Mouse (Mus musculus): ENCODE data around the gene Stk10. TPM values are rescaled to one million over a fixed set of nuclear protein-coding genes. Genes with fewer than 3 reads are reported as not detected.

Stk10 gene
- polyA plus RNA-seq, 2 experiments, result 1.9 to 4.9 TPM

DNA sequence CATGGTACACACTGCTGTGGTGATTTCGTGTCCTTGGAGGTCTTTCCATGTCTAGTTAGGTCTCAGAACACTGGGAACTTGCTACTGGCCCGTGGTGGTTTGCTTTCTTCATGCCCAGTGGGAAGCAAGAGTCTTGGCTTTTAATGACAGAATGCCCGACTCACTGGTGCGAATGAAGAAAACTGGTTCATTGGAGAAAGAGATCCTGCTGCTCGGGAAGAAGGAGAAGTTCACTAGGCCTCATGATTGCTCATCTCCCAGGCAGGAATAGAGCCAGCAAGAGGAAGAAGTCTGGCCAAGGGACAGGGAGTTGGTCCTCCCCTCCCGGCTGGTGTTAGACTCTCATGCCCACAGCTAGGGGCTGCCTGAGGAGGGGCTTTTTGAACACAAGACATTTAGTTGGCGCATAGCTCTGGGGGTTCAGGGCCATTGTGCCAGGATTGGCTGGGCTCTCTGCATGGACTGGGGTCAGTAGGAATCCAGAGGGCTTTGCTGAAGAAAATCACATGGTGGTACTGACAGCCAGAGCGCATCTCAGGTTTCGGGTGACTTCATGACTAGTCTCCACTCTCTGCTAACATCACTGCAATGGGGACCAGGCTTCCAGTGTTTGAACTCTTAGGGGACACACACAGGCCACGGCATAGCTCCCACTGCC lies 23.4 kb downstream of the Stk10 start:
- DNase-seq (ENCODE audit: low read depth in 3 of 3, low spot score in 3 of 3) (no peak), ATAC-seq (ENCODE audit: insufficient read depth) (no peak)
- WGBS (ENCODE audit: insufficient replicate concordance), result 76% methylated on average over 10 of the region's 10 CpGs
- TF ChIP-seq EP300 (IDR thresholded peaks at IDR 0.05; ENCODE audit: low read depth) (no peak), CTCF (IDR thresholded peaks at IDR 0.05; ENCODE audit: low read depth) (no peak)
- Histone ChIP-seq H3K27me3 (ENCODE audit: control insufficient read depth, insufficient read depth, low read length) (no peaks in the 10 kb centered on the region), H3K27ac (no peak overlapping the region), H3K9ac (replicated peaks) (no peak overlapping the region), H3K4me2 (ENCODE audit: low read depth) (no peak overlapping the region), H3K4me1 (replicated peaks; ENCODE audit: control insufficient read depth in 2 of 2, insufficient read depth in 2 of 2, low read length in 1 of 2) (peaks cover 22 to 29% of the 10 kb centered on the region in 2 experiments), H3K9me3 (ENCODE audit: control insufficient read depth, low read length) (no peaks in the 10 kb centered on the region), H3K4me3 (ENCODE audit: insufficient read depth in 1 of 2, low read depth in 2 of 2, low read length in 2 of 2) (no peak overlapping the region), H3K36me3 (replicated peaks; ENCODE audit: control insufficient read depth, insufficient read depth, low read depth) (no peaks in the 10 kb centered on the region)

DNA sequence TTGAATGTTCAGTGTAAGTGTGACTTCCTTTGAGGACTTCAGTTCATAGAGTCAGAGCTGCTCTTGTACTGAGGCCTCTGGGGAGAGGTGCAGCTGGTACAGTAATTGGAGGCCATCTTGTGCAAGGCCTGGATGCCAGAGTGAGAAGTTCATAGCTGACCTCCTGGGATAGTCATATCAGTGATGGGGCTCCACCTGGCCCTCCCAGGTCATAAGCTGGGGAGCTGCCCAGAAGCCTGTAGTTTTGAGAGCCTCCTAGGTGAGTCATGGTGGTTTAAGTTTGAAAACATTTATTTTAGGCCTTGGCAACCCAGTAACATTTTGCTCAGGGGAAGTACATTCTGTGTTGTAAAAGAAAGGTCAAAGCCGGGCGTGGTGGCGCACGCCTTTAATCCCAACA lies 24.9 kb downstream of the Stk10 start:
- no peaks in the 10 kb centered on the region for H3K9me3 ChIP-seq (ENCODE audit: control insufficient read depth, low read length)
- no peak overlapping the region for H3K9ac ChIP-seq (replicated peaks)
- no peaks in the 10 kb centered on the region for H3K36me3 ChIP-seq (replicated peaks; ENCODE audit: control insufficient read depth, insufficient read depth, low read depth)
- H3K4me1 ChIP-seq (replicated peaks; ENCODE audit: control insufficient read depth in 2 of 2, insufficient read depth in 2 of 2, low read length in 1 of 2), result peaks cover 19 to 29% of the 10 kb centered on the region in 2 experiments
- H3K4me2 ChIP-seq (ENCODE audit: low read depth), result no peak overlapping the region
- no peaks in the 10 kb centered on the region for H3K27me3 ChIP-seq (ENCODE audit: control insufficient read depth, insufficient read depth, low read length)
- DNase-seq (ENCODE audit: low read depth in 3 of 3, low spot score in 3 of 3), result no peak
- 80% methylated on average over 4 of the region's 4 CpGs for WGBS (ENCODE audit: insufficient replicate concordance)
- H3K27ac ChIP-seq, result no peak overlapping the region
- no peak for ATAC-seq (ENCODE audit: insufficient read depth)
- no peak overlapping the region for H3K4me3 ChIP-seq (ENCODE audit: insufficient read depth in 1 of 2, low read depth in 2 of 2, low read length in 2 of 2)
- TF ChIP-seq EP300 (IDR thresholded peaks at IDR 0.05; ENCODE audit: low read depth), result no peak
- no peak for TF ChIP-seq CTCF (IDR thresholded peaks at IDR 0.05; ENCODE audit: low read depth)

DNA sequence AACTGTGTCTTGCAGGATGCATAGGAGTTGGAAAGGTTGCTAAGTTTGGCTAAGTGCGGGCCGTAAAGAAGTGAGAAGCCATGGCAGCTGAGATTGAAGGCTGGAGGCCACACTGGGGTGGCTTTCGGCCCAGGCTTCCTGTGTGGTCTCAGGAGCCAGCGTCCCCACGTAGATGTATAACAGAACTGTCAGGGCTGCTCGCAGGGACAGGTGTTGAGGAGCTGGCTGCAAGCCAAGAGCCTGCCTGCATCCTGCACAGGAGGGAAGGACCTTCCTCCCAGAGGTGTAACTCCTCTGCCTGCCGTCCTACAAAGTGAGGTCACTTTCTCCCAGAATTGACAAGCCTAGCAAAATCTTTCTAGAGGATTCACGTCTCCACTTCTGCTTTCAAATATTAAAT lies 25.6 kb downstream of the Stk10 start:
- Histone ChIP-seq H3K36me3 (replicated peaks; ENCODE audit: control insufficient read depth, insufficient read depth, low read depth) (no peaks in the 10 kb centered on the region), H3K27me3 (ENCODE audit: control insufficient read depth, insufficient read depth, low read length) (no peaks in the 10 kb centered on the region), H3K4me2 (ENCODE audit: low read depth) (no peak overlapping the region), H3K4me1 (replicated peaks; ENCODE audit: control insufficient read depth in 2 of 2, insufficient read depth in 2 of 2, low read length in 1 of 2) (peaks cover 12 to 25% of the 10 kb centered on the region in 2 experiments), H3K4me3 (ENCODE audit: insufficient read depth in 1 of 2, low read depth in 2 of 2, low read length in 2 of 2) (no peak overlapping the region), H3K9ac (replicated peaks) (no peak overlapping the region), H3K27ac (no peak overlapping the region), H3K9me3 (ENCODE audit: control insufficient read depth, low read length) (no peaks in the 10 kb centered on the region)
- DNase-seq (ENCODE audit: low read depth in 3 of 3, low spot score in 3 of 3) (no peak), ATAC-seq (ENCODE audit: insufficient read depth) (no peak)
- 35% methylated on average over 8 of the region's 8 CpGs for WGBS (ENCODE audit: insufficient replicate concordance)
- TF ChIP-seq EP300 (IDR thresholded peaks at IDR 0.05; ENCODE audit: low read depth), result no peak
- TF ChIP-seq CTCF (IDR thresholded peaks at IDR 0.05; ENCODE audit: low read depth), result no peak

DNA sequence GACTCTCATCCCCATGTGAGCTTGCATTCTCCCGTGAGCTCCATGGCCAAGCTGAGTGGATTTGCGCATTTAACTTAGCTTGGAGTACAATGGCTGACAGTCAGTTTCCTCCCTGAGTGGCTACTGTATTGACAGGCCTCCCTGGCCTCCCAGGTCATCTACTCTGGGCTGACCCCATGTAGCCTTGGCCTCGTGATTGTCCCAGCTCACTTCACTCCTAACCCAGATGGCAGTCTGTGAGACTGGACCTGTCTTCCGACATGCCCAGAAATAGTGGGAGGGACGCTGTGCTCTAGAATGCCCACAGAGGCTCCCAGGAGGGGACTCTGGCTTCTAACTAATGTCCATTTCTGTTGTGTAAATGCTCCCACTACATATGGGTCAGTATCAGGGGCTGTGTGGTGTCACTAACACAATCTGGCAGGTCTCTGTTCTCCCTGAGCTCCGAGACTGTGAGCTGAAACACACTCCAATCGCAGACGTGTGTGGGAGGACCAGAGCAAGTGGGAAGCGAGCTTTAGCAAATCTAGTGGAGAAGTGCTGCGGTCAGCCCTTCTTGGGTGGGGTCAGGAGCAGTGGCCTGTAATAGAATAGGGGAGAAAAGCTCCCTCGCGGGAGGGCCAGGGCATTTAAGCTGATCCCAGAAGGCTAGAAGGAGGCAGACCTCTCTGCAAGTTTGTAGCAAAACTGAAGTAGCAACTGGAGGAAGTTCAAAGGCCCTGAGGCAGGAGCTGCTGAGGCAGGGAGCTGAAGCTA lies 27.1 kb downstream of the Stk10 start:
- WGBS (ENCODE audit: insufficient replicate concordance), result 78% methylated on average over 12 of the region's 12 CpGs
- Histone ChIP-seq H3K4me3 (ENCODE audit: insufficient read depth in 1 of 2, low read depth in 2 of 2, low read length in 2 of 2) (no peak overlapping the region), H3K9me3 (ENCODE audit: control insufficient read depth, low read length) (no peaks in the 10 kb centered on the region), H3K27ac (no peak overlapping the region), H3K27me3 (ENCODE audit: control insufficient read depth, insufficient read depth, low read length) (no peaks in the 10 kb centered on the region), H3K9ac (replicated peaks) (no peak overlapping the region), H3K4me2 (ENCODE audit: low read depth) (no peak overlapping the region), H3K4me1 (replicated peaks; ENCODE audit: control insufficient read depth in 2 of 2, insufficient read depth in 2 of 2, low read length in 1 of 2) (peaks cover 6 to 21% of the 10 kb centered on the region in 2 experiments), H3K36me3 (replicated peaks; ENCODE audit: control insufficient read depth, insufficient read depth, low read depth) (no peaks in the 10 kb centered on the region)
- no peak for ATAC-seq (ENCODE audit: insufficient read depth)
- TF ChIP-seq CTCF (IDR thresholded peaks at IDR 0.05; ENCODE audit: low read depth), result no peak
- TF ChIP-seq EP300 (IDR thresholded peaks at IDR 0.05; ENCODE audit: low read depth), result no peak
- DNase-seq (ENCODE audit: low read depth in 3 of 3, low spot score in 3 of 3), result no peak

Data from liver, embryonic 14.5 days (tissue).